Mouse (Mus musculus): Measurements from ENCODE around the gene Tmem63a. TPM values are rescaled to one million over a fixed set of nuclear protein-coding genes. Genes with fewer than 3 reads are reported as not detected.
"Not testable (repeated sequence)": the region's sequence is repeated elsewhere in the genome, so short reads cannot be mapped to it uniquely, and the experiment has no call there.

Gene Tmem63a
- polyA plus RNA-seq, 1 experiment from 2014 or later, result 0.71 TPM

- Histone ChIP-seq H3K4me2 (ENCODE audit: low read depth, low read length) (no peak overlapping the region), H3K9me3 (ENCODE audit: control insufficient read depth, low read length) (no peaks in the 10 kb centered on the region), H3K9ac (replicated peaks; ENCODE audit: low read depth, low read length) (no peak overlapping the region), H3K27ac (ENCODE audit: low read depth, low read length) (no peak overlapping the region), H3K4me3 (ENCODE audit: low read depth, low read length) (no peak overlapping the region), H3K27me3 (ENCODE audit: control insufficient read depth, insufficient read depth, low read length) (no peaks in the 10 kb centered on the region), H3K4me1 (ENCODE audit: control insufficient read depth, insufficient read depth, low read length) (no peaks in the 10 kb centered on the region), H3K36me3 (ENCODE audit: control insufficient read depth, insufficient read depth, low read length) (no peaks in the 10 kb centered on the region)
- ATAC-seq (ENCODE audit: low read depth), result no peak
- 62% methylated on average over 3 of the region's 3 CpGs for WGBS
These were observed 24.4 kb downstream of the Tmem63a start for GRCm38 (mm10) chr1:180966542-180966941.

- H3K9me3 ChIP-seq (ENCODE audit: control insufficient read depth, low read length), result no peaks in the 10 kb centered on the region
- WGBS, result 86% methylated on average over 7 of the region's 7 CpGs
These were observed 25.1 kb downstream of the Tmem63a start for GRCm38 (mm10) chr1:180967261-180967660.

GRCm38 (mm10) chr1:180972941-180973340 lies 30.8 kb downstream of the Tmem63a start:
- Histone ChIP-seq H3K4me2 (ENCODE audit: low read depth, low read length) (no peak overlapping the region), H3K36me3 (ENCODE audit: control insufficient read depth, insufficient read depth, low read length) (no peaks in the 10 kb centered on the region), H3K4me1 (ENCODE audit: control insufficient read depth, insufficient read depth, low read length) (no peaks in the 10 kb centered on the region), H3K9me3 (ENCODE audit: control insufficient read depth, low read length) (no peaks in the 10 kb centered on the region), H3K27ac (ENCODE audit: low read depth, low read length) (no peak overlapping the region), H3K27me3 (ENCODE audit: control insufficient read depth, insufficient read depth, low read length) (no peaks in the 10 kb centered on the region), H3K9ac (replicated peaks; ENCODE audit: low read depth, low read length) (no peak overlapping the region), H3K4me3 (ENCODE audit: low read depth, low read length) (no peak overlapping the region)
- 76% methylated on average over 10 of the region's 11 CpGs for WGBS
- no peak for ATAC-seq (ENCODE audit: low read depth)

More at GRCm38 (mm10) chr1:180967261-180967660, 25.1 kb downstream of the Tmem63a start:
- no peak overlapping the region for H3K27ac ChIP-seq (ENCODE audit: low read depth, low read length)
- H3K4me2 ChIP-seq (ENCODE audit: low read depth, low read length), result no peak overlapping the region
- H3K4me3 ChIP-seq (ENCODE audit: low read depth, low read length), result no peak overlapping the region
- H3K4me1 ChIP-seq (ENCODE audit: control insufficient read depth, insufficient read depth, low read length), result no peaks in the 10 kb centered on the region
- H3K9ac ChIP-seq (replicated peaks; ENCODE audit: low read depth, low read length), result no peak overlapping the region
- ATAC-seq (ENCODE audit: low read depth), result no peak
- H3K27me3 ChIP-seq (ENCODE audit: control insufficient read depth, insufficient read depth, low read length), result no peaks in the 10 kb centered on the region
- no peaks in the 10 kb centered on the region for H3K36me3 ChIP-seq (ENCODE audit: control insufficient read depth, insufficient read depth, low read length)

GRCm38 (mm10) chr1:180974126-180974746 lies 32.1 kb downstream of the Tmem63a start:
- H3K27me3 ChIP-seq (ENCODE audit: control insufficient read depth, insufficient read depth, low read length), result no peaks in the 10 kb centered on the region
- no peak overlapping the region for H3K27ac ChIP-seq (ENCODE audit: low read depth, low read length)
- no peaks in the 10 kb centered on the region for H3K4me1 ChIP-seq (ENCODE audit: control insufficient read depth, insufficient read depth, low read length)
- no peaks in the 10 kb centered on the region for H3K36me3 ChIP-seq (ENCODE audit: control insufficient read depth, insufficient read depth, low read length)
- H3K4me3 ChIP-seq (ENCODE audit: low read depth, low read length), result no peak overlapping the region
- 63% methylated on average over 14 of the region's 14 CpGs for WGBS
- no peaks in the 10 kb centered on the region for H3K9me3 ChIP-seq (ENCODE audit: control insufficient read depth, low read length)
- H3K9ac ChIP-seq (replicated peaks; ENCODE audit: low read depth, low read length), result no peak overlapping the region
- no peak overlapping the region for H3K4me2 ChIP-seq (ENCODE audit: low read depth, low read length)
- ATAC-seq (ENCODE audit: low read depth), result peak; percentile 72; the same call in 1 of the 2 replicates

- H3K9me3 ChIP-seq (ENCODE audit: control insufficient read depth, low read length), result no peaks in the 10 kb centered on the region
- H3K4me3 ChIP-seq (ENCODE audit: low read depth, low read length), result no peak overlapping the region
- no peaks in the 10 kb centered on the region for H3K36me3 ChIP-seq (ENCODE audit: control insufficient read depth, insufficient read depth, low read length)
- no peak overlapping the region for H3K4me2 ChIP-seq (ENCODE audit: low read depth, low read length)
- no peaks in the 10 kb centered on the region for H3K4me1 ChIP-seq (ENCODE audit: control insufficient read depth, insufficient read depth, low read length)
- WGBS, result 64% methylated on average over 4 of the region's 4 CpGs
- H3K9ac ChIP-seq (replicated peaks; ENCODE audit: low read depth, low read length), result no peak overlapping the region
- H3K27me3 ChIP-seq (ENCODE audit: control insufficient read depth, insufficient read depth, low read length), result no peaks in the 10 kb centered on the region
- no peak for ATAC-seq (ENCODE audit: low read depth)
- no peak overlapping the region for H3K27ac ChIP-seq (ENCODE audit: low read depth, low read length)
These were observed 34.1 kb downstream of the Tmem63a start for GRCm38 (mm10) chr1:180976110-180976679.

GRCm38 (mm10) chr1:180979484-180980251 lies 37.5 kb downstream of the Tmem63a start:
- WGBS, result 82% methylated on average over 24 of the region's 24 CpGs

GRCm38 (mm10) chr1:180980464-180980863 lies 38.3 kb downstream of the Tmem63a start:
- Histone ChIP-seq H3K9me3 (ENCODE audit: control insufficient read depth, low read length) (no peaks in the 10 kb centered on the region), H3K27me3 (ENCODE audit: control insufficient read depth, insufficient read depth, low read length) (no peaks in the 10 kb centered on the region), H3K4me2 (ENCODE audit: low read depth, low read length) (no peak overlapping the region), H3K36me3 (ENCODE audit: control insufficient read depth, insufficient read depth, low read length) (no peaks in the 10 kb centered on the region), H3K9ac (replicated peaks; ENCODE audit: low read depth, low read length) (no peak overlapping the region), H3K4me3 (ENCODE audit: low read depth, low read length) (no peak overlapping the region), H3K27ac (ENCODE audit: low read depth, low read length) (no peak overlapping the region), H3K4me1 (ENCODE audit: control insufficient read depth, insufficient read depth, low read length) (no peaks in the 10 kb centered on the region)
- ATAC-seq (ENCODE audit: low read depth), result no peak
- 72% methylated on average over 2 of the region's 2 CpGs for WGBS

More at GRCm38 (mm10) chr1:180979484-180980251, 37.5 kb downstream of the Tmem63a start:
- Histone ChIP-seq H3K4me1 (ENCODE audit: control insufficient read depth, insufficient read depth, low read length) (no peaks in the 10 kb centered on the region), H3K27ac (ENCODE audit: low read depth, low read length) (no peak overlapping the region), H3K9ac (replicated peaks; ENCODE audit: low read depth, low read length) (no peak overlapping the region), H3K9me3 (ENCODE audit: control insufficient read depth, low read length) (no peaks in the 10 kb centered on the region), H3K4me3 (ENCODE audit: low read depth, low read length) (no peak overlapping the region), H3K4me2 (ENCODE audit: low read depth, low read length) (no peak overlapping the region), H3K27me3 (ENCODE audit: control insufficient read depth, insufficient read depth, low read length) (no peaks in the 10 kb centered on the region), H3K36me3 (ENCODE audit: control insufficient read depth, insufficient read depth, low read length) (no peaks in the 10 kb centered on the region)
- no peak for ATAC-seq (ENCODE audit: low read depth)

- not testable (repeated sequence) for H3K4me2 ChIP-seq (ENCODE audit: low read depth, low read length); H3K9ac ChIP-seq (replicated peaks; ENCODE audit: low read depth, low read length); H3K27ac ChIP-seq (ENCODE audit: low read depth, low read length); ATAC-seq (ENCODE audit: low read depth); H3K27me3 ChIP-seq (ENCODE audit: control insufficient read depth, insufficient read depth, low read length); H3K4me3 ChIP-seq (ENCODE audit: low read depth, low read length); H3K36me3 ChIP-seq (ENCODE audit: control insufficient read depth, insufficient read depth, low read length); H3K9me3 ChIP-seq (ENCODE audit: control insufficient read depth, low read length); H3K4me1 ChIP-seq (ENCODE audit: control insufficient read depth, insufficient read depth, low read length)
- 82% methylated on average over 7 of the region's 7 CpGs for whole genome bisulfite sequencing
These were observed 39.3 kb downstream of the Tmem63a start for GRCm38 (mm10) chr1:180981298-180982046.
